Mouse (Mus musculus) hindbrain, embryonic 10.5 days (tissue): ENCODE results near the gene 9230112D13Rik. TPM values are rescaled to one million over a fixed set of nuclear protein-coding genes. Genes with fewer than 3 reads are reported as not detected.

ENCODE experiments used
- DNase-seq: peaks from one replicate; pipeline ENCODE4 v3.0.0-alpha.2; 2017; ENCODE audit warnings: low spot score
- H3K27ac ChIP-seq: fragments of 300-500 bp; sonication (generic); 2 replicates; pipeline ENCODE4 v1.5.1; 2016; ENCODE audit warnings: mild to moderate bottlenecking, moderate library complexity
- H3K27me3 ChIP-seq: fragments of 300-500 bp; sonication (generic); 2 replicates; pipeline ENCODE4 v1.6.1; 2016; ENCODE audit warnings: mild to moderate bottlenecking; ENCODE audit not compliant: poor library complexity, insufficient read depth, severe bottlenecking
- H3K36me3 ChIP-seq: fragments of 300-500 bp; sonication (generic); 2 replicates; pipeline ENCODE4 v1.6.1; 2016; ENCODE audit warnings: mild to moderate bottlenecking, moderate library complexity
- H3K4me1 ChIP-seq: fragments of 300-500 bp; sonication (generic); replicated peaks from 2 replicates; pipeline ENCODE4 v1.6.1; 2016; ENCODE audit warnings: mild to moderate bottlenecking
- H3K4me3 ChIP-seq: fragments of 300-500 bp; sonication (generic); 2 replicates; pipeline ENCODE4 v1.5.1; 2016; ENCODE audit warnings: mild to moderate bottlenecking, moderate library complexity
- H3K9me3 ChIP-seq: fragments of 300-500 bp; sonication (generic); 2 replicates; pipeline ENCODE4 v1.6.1; 2016; ENCODE audit warnings: mild to moderate bottlenecking, moderate library complexity
- WGBS: fragments of 180-500 bp; shearing (Covaris S2); methylation state at CpG from one replicate; pipeline ENCODE4 v1.1.7; 2016; 5-methylcytosine and 5-hydroxymethylcytosine counted together
- polyA plus RNA-seq: library from polyadenylated mRNA; unstranded; fragments of >200 nt; fragmentation: Nextera tagmentation; extraction: Ambion mirVana; gene quantifications from 2 replicates; pipeline ENCODE4 v1.2.1, GENCODE M21; 2016

The 9230112D13Rik gene
- polyA plus RNA-seq: not detected in 2 replicates

DNA sequence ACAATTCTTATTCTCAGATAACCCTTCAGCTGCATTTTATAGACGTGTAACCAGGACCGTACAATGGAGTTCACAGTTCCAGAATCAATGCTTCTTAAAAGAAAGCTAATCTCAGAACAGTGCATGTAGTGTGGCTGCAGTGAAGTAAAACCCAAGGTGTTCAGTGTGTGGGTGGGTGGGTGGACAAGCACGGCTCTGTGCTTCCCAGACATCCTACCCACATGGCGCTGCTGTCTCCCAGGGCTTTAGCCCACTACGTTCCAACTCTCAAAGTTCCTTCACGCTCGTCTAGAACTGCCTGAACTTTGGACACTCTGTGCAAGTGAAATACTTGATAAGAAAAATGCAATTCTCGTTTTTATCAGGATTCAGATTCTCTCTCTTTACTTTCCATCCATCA lies at the start of gene 9230112D13Rik:
TSS of gene 9230112D13Rik (minus strand) at position 101 of the 400 bp plus-strand sequence.
- DNase-seq: no peak
- Histone ChIP-seq H3K27ac (no peak within 1 kb of the TSS), H3K4me3 (no peak within 1 kb of the TSS), H3K9me3 (no peaks in the 10 kb centered on the region), H3K27me3 (peaks cover 1% of the 10 kb centered on the region; the same call in 1 of the 2 replicates), H3K4me1 (no peaks in the 10 kb centered on the region), H3K36me3 (no peaks in the 10 kb centered on the region)
- WGBS: 92% methylated on average over 8 of the region's 8 CpGs

- Histone ChIP-seq H3K36me3 (no peaks in the 10 kb centered on the region), H3K9me3 (no peaks in the 10 kb centered on the region), H3K4me3 (no peak overlapping the region), H3K27ac (no peak overlapping the region), H3K4me1 (peaks cover 23% of the 10 kb centered on the region), H3K27me3 (peaks cover 12% of the 10 kb centered on the region)
- 88% methylated on average over 17 of the region's 17 CpGs for WGBS
- no peak for DNase-seq
Observed at GRCm38 (mm10) chr14:34571610-34572387, 49.2 kb upstream of the 9230112D13Rik start.

DNA sequence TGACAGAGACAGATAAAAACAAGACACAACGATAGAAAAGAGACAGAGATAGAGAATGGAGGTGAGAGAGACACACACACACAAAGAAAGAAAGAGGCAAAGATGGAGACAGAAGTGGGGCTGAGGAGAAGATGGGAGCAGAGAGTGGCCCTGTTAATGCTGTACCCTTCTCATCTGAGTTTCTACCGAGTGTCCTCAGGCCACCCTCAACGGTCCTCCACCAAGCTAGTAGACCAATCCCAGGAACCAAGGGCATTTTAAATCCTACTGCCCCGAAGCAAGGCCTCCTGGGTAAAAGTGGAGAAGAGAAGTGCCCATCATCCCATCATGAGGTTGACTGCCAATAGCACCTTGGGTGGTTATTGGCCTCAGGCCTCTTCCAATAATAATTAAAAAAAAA lies 48.3 kb upstream of the 9230112D13Rik start:
- no peak overlapping the region for H3K4me3 ChIP-seq
- H3K27ac ChIP-seq: no peak overlapping the region
- H3K36me3 ChIP-seq: no peaks in the 10 kb centered on the region
- peaks cover 12% of the 10 kb centered on the region for H3K27me3 ChIP-seq
- no peak for DNase-seq
- no peaks in the 10 kb centered on the region for H3K9me3 ChIP-seq
- peaks cover 23% of the 10 kb centered on the region for H3K4me1 ChIP-seq
- WGBS: 79% methylated on average over 4 of the region's 4 CpGs

DNA sequence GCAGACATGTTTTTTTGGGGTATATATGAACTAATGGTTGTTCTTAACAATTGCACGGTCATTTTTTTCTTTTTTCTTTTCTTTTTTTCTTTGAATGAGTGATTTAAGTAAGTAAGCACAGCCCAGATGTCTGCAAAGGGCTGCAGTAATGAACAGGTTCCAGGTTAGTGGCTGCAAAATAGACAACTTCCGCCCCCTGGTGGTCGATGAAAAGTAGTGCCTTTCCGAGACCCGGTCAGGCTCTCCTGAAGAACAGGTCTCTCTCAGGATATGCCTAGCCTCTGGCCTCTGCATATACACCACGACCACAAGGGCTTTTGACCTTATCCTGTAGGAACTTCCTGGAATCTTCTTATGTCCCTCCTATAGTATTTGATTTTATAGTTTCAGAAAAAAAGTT lies 47.7 kb upstream of the 9230112D13Rik start:
- H3K4me3 ChIP-seq: peak overlapping the region; percentile 39
- H3K27ac ChIP-seq: no peak overlapping the region
- H3K9me3 ChIP-seq: no peaks in the 10 kb centered on the region
- H3K36me3 ChIP-seq: no peaks in the 10 kb centered on the region
- peaks cover 23% of the 10 kb centered on the region for H3K4me1 ChIP-seq
- peak; percentile 78 for DNase-seq
- WGBS: under 1% methylated on average over 6 of the region's 6 CpGs
- peaks cover 12% of the 10 kb centered on the region for H3K27me3 ChIP-seq

DNA sequence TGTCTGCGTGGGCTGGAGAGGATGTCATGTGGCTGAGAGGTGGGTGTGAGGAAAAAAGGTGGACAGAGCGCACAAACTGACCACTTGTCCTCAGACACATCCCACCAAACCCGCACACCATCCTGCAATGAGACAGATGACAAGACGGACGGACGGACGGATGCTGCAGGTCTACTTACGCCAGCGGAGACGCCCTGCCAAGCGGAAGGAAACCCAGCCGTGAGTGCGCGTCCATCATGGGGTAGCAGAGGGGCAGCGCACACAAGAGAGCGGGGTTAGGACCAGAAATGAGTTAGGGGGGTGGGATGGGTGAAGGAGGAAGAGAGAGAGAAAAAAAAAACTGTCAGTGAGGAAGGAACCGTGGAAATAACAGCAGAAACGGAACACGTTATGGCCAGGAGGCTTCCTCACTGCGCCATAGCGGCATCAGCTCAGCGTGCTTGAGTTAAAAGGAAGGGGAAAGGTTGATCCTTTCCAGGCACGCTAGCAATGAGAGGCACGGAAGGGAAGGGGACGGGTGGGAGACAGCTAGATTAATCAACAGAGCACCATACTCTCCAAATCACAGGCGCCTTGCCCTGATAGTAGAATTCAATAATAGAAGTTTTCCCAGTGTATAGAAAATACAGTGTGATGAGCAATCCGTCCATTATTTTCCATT lies 47.1 kb upstream of the 9230112D13Rik start:
- 47% methylated on average over 27 of the region's 27 CpGs for WGBS
- no peak for DNase-seq
- H3K27ac ChIP-seq: no peak overlapping the region
- H3K36me3 ChIP-seq: no peaks in the 10 kb centered on the region
- H3K9me3 ChIP-seq: no peaks in the 10 kb centered on the region
- peak overlapping the region; percentile 39 for H3K4me3 ChIP-seq
- H3K27me3 ChIP-seq: peaks cover 12% of the 10 kb centered on the region
- peaks cover 23% of the 10 kb centered on the region for H3K4me1 ChIP-seq

- Histone ChIP-seq H3K9me3 (no peaks in the 10 kb centered on the region), H3K4me1 (peaks cover 23% of the 10 kb centered on the region), H3K27ac (no peak overlapping the region), H3K4me3 (no peak overlapping the region), H3K36me3 (no peaks in the 10 kb centered on the region), H3K27me3 (peaks cover 12% of the 10 kb centered on the region)
- 74% methylated on average over 4 of the region's 4 CpGs for WGBS
- DNase-seq: no peak
Observed at GRCm38 (mm10) chr14:34568626-34569025, 46.0 kb upstream of the 9230112D13Rik start.

- Histone ChIP-seq H3K36me3 (no peaks in the 10 kb centered on the region), H3K4me3 (no peak overlapping the region), H3K9me3 (no peaks in the 10 kb centered on the region), H3K27ac (no peak overlapping the region), H3K27me3 (peaks cover 12% of the 10 kb centered on the region), H3K4me1 (peaks cover 19% of the 10 kb centered on the region)
- WGBS: 68% methylated on average over 5 of the region's 5 CpGs
- no peak for DNase-seq
Observed at GRCm38 (mm10) chr14:34567697-34568096, 45.1 kb upstream of the 9230112D13Rik start.

GRCm38 (mm10) chr14:34566530-34566929 lies 43.9 kb upstream of the 9230112D13Rik start:
- H3K4me1 ChIP-seq: peaks cover 19% of the 10 kb centered on the region
- no peak overlapping the region for H3K27ac ChIP-seq
- DNase-seq: no peak
- 92% methylated on average over 7 of the region's 7 CpGs for WGBS
- H3K9me3 ChIP-seq: no peaks in the 10 kb centered on the region
- peaks cover 12% of the 10 kb centered on the region for H3K27me3 ChIP-seq
- H3K4me3 ChIP-seq: no peak overlapping the region
- H3K36me3 ChIP-seq: no peaks in the 10 kb centered on the region

DNA sequence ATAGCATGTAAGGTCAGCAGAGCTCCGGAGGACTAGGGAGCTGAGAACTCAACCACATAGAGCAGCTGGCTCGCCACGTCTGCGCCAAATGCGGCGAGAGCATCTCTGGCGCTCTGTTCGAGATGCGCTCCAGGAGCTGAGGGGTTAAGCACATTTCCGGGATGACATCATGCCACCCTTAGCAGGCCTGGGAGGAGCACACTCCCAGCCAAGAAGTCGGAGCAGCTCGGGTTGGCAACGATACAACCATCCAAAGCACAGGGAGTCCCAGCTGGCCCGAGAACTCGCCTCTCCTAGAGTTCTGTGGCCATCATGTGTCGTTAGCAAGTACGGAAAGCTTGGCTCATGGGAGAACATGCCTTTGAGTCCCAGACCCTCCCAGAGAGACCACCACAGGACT lies 43.1 kb upstream of the 9230112D13Rik start:
- Histone ChIP-seq H3K36me3 (no peaks in the 10 kb centered on the region), H3K4me3 (no peak overlapping the region), H3K4me1 (peaks cover 19% of the 10 kb centered on the region), H3K27ac (no peak overlapping the region), H3K27me3 (peaks cover 12% of the 10 kb centered on the region), H3K9me3 (no peaks in the 10 kb centered on the region)
- WGBS: 81% methylated on average over 17 of the region's 17 CpGs
- DNase-seq: no peak

- H3K27ac ChIP-seq: no peak overlapping the region
- no peak overlapping the region for H3K4me3 ChIP-seq
- H3K27me3 ChIP-seq: peaks cover 11% of the 10 kb centered on the region
- H3K9me3 ChIP-seq: no peaks in the 10 kb centered on the region
- peaks cover 15% of the 10 kb centered on the region for H3K4me1 ChIP-seq
- no peak for DNase-seq
- 67% methylated on average over 5 of the region's 5 CpGs for WGBS
- H3K36me3 ChIP-seq: no peaks in the 10 kb centered on the region
Observed at GRCm38 (mm10) chr14:34564646-34565045, 42.0 kb upstream of the 9230112D13Rik start.

- no peaks in the 10 kb centered on the region for H3K9me3 ChIP-seq
- H3K27ac ChIP-seq: no peak overlapping the region
- peaks cover under 1% of the 10 kb centered on the region; the same call in 1 of the 2 replicates for H3K4me1 ChIP-seq
- H3K27me3 ChIP-seq: no peaks in the 10 kb centered on the region; the same call in 1 of the 2 replicates
- H3K36me3 ChIP-seq: no peaks in the 10 kb centered on the region
- no peak for DNase-seq
- WGBS: 30% methylated on average over 2 of the region's 2 CpGs
- H3K4me3 ChIP-seq: no peak overlapping the region
Observed at GRCm38 (mm10) chr14:34562393-34562792, 39.8 kb upstream of the 9230112D13Rik start.

DNA sequence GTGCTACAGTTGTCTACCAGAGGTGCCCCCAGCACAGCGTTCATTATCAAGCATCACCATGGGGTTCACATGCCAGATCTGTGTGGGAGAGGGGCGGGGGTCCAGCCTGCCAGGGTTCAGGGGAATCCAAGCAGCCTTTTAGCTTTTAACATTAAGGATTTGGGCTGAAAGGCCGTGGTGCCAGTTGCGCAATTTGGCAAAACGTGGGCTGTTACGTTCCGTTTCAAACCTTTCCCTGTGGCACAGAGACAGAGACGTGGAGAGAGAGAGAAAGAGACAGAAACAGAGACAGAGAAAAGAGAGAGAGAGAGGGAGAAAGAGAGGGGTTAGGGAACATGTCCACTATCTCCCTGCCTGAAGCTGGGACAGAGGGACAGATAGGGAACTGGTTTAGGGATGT lies 39.0 kb upstream of the 9230112D13Rik start:
- no peak for DNase-seq
- Histone ChIP-seq H3K27ac (no peak overlapping the region), H3K9me3 (no peaks in the 10 kb centered on the region), H3K36me3 (no peaks in the 10 kb centered on the region), H3K4me3 (no peak overlapping the region), H3K27me3 (no peaks in the 10 kb centered on the region; the same call in 1 of the 2 replicates), H3K4me1 (no peaks in the 10 kb centered on the region)
- WGBS: 92% methylated on average over 8 of the region's 8 CpGs

DNA sequence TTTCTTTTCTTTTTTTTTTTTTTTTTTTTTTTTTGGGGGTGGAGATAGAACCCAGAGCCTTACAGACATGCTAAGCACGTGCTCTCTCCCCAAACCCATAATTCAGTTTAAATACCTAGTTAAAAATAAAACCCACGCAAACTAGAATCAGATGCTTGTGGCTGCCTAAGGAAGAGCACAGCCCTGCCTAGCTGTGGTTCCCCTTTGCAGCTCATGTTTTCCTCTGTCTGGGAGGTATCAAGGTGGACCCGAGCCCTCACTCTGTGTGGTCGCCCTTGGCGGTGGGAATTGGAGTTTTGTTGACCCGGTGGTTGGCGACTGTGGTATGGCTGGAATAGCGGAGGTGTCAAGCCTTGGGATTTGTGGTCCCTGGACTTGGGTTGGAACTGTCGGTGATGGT lies 36.3 kb upstream of the 9230112D13Rik start:
- no peaks in the 10 kb centered on the region for H3K36me3 ChIP-seq
- peaks cover 3% of the 10 kb centered on the region; the same call in 1 of the 2 replicates for H3K4me1 ChIP-seq
- no peak for DNase-seq
- no peaks in the 10 kb centered on the region for H3K9me3 ChIP-seq
- H3K4me3 ChIP-seq: no peak overlapping the region
- WGBS: 93% methylated on average over 9 of the region's 9 CpGs
- no peak overlapping the region for H3K27ac ChIP-seq
- H3K27me3 ChIP-seq: no peaks in the 10 kb centered on the region; the same call in 1 of the 2 replicates
